ENCODE assay signal across 8 mouse cellular contexts in the genomic region with DNA sequence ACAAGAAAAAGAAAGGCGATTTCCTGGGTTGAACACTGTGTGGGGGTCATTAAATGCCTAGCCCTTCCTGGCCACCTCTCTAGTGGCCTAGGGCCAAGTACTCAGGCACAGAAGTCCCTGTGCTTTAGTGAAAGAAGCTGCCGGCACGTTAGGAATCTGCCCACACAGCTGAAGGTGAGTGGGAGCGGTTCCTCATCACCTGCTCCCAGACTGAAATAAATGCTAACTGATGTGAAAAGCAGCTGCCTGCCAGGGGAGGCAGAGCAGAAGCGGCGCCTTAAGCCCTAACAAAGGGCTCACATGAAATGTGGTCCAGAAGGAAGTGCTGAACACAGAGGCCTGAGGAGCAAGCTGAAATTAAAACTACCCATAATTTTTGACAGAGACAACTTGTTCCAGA. TPM values are rescaled to one million over a fixed set of nuclear protein-coding genes. Genes with fewer than 3 reads are reported as not detected.
A peak's percentile ranks its signal among the peaks of the same experiment; 100 is the strongest.
DNase-seq lines count a peak whose midpoint lies in the region; ATAC-seq and TF ChIP-seq lines count a peak whose summit lies in the region.

No protein-coding gene starts in this region.

- peak; percentile 76 for ATAC-seq in kidney, embryonic 16.5 days (ENCODE audit: low FRiP score, low TSS enrichment)
- no peak for ATAC-seq in erythroblast, adult 5-6 weeks (replicated peaks; ENCODE audit: low FRiP score, poor library complexity, severe bottlenecking)
- no peak for ATAC-seq in liver, embryonic 11.5 days (replicated peaks; ENCODE audit: low FRiP score)

- no peak overlapping the region for H3K9ac ChIP-seq in ES-Bruce4 (ENCODE audit: low read depth, poor library complexity, severe bottlenecking)
- H3K9ac ChIP-seq in kidney, embryonic 16.5 days (replicated peaks; ENCODE audit: low read length): no peak overlapping the region
- H3K9ac ChIP-seq in liver, embryonic 11.5 days (ENCODE audit: low read depth, low read length): no peak overlapping the region

- peak; percentile 60 for DNase-seq in brain, embryonic 14.5 days (ENCODE audit: low read depth)
- DNase-seq in heart, embryonic 10.5 days (ENCODE audit: low spot score): no peak
- peak; percentile 67 for DNase-seq in mesoderm, embryonic 11.5 days (ENCODE audit: low read depth, low spot score)
- DNase-seq in cerebellum, postnatal 36 days: no peak
- no peak for DNase-seq in liver, embryonic 11.5 days (ENCODE audit: low spot score)

- H3K36me3 ChIP-seq in ES-Bruce4 (ENCODE audit: control insufficient read depth, insufficient read depth, low read length, poor library complexity, severe bottlenecking): no peaks in the 10 kb centered on the region
- peaks cover 34% of the 10 kb centered on the region for H3K36me3 ChIP-seq in heart, embryonic 10.5 days
- peaks cover 18% of the 10 kb centered on the region for H3K36me3 ChIP-seq in kidney, embryonic 16.5 days (ENCODE audit: insufficient read depth, low read length)
- H3K36me3 ChIP-seq in liver, embryonic 11.5 days (ENCODE audit: control insufficient read depth, insufficient read depth, low read length): no peaks in the 10 kb centered on the region

- 33% methylated on average over 6 of the region's 6 CpGs for WGBS in heart, embryonic 10.5 days
- WGBS in kidney, embryonic 16.5 days: 21% methylated on average over 6 of the region's 6 CpGs
- 61% methylated on average over 6 of the region's 6 CpGs for WGBS in liver, embryonic 11.5 days

- peaks cover 1% of the 10 kb centered on the region for H3K4me1 ChIP-seq in ES-Bruce4 (ENCODE audit: control insufficient read depth, insufficient read depth, low read length)
- peaks cover 57% of the 10 kb centered on the region for H3K4me1 ChIP-seq in heart, embryonic 10.5 days
- peaks cover 35% of the 10 kb centered on the region for H3K4me1 ChIP-seq in kidney, embryonic 16.5 days (ENCODE audit: insufficient read depth, low read length)
- H3K4me1 ChIP-seq in liver, embryonic 11.5 days (replicated peaks; ENCODE audit: control insufficient read depth, insufficient read depth, low read length): peaks cover 4% of the 10 kb centered on the region

- H3K9me3 ChIP-seq in ES-Bruce4 (replicated peaks; ENCODE audit: control insufficient read depth, insufficient read depth, low read length, poor library complexity, severe bottlenecking): no peaks in the 10 kb centered on the region
- H3K9me3 ChIP-seq in heart, embryonic 10.5 days: no peaks in the 10 kb centered on the region
- H3K9me3 ChIP-seq in kidney, embryonic 16.5 days (ENCODE audit: low read length): no peaks in the 10 kb centered on the region
- H3K9me3 ChIP-seq in liver, embryonic 11.5 days (ENCODE audit: control insufficient read depth, low read length): no peaks in the 10 kb centered on the region

- TF ChIP-seq EP300 in ES-Bruce4 (IDR thresholded peaks at IDR 0.05; ENCODE audit: insufficient read depth, low read depth, low read length): no peak; the same call in 1 of the 2 replicates

- H3K4me3 ChIP-seq in ES-Bruce4 (ENCODE audit: low read depth, low read length): no peak overlapping the region
- no peak overlapping the region for H3K4me3 ChIP-seq in heart, embryonic 10.5 days
- H3K4me3 ChIP-seq in kidney, embryonic 16.5 days (ENCODE audit: low read length): no peak overlapping the region
- no peak overlapping the region for H3K4me3 ChIP-seq in liver, embryonic 11.5 days (ENCODE audit: low read depth, low read length)

- no peaks in the 10 kb centered on the region for H3K27me3 ChIP-seq in ES-Bruce4 (ENCODE audit: control insufficient read depth, insufficient read depth, low read length, poor library complexity, severe bottlenecking)
- H3K27me3 ChIP-seq in heart, embryonic 10.5 days (ENCODE audit: insufficient read depth, poor library complexity, severe bottlenecking): no peaks in the 10 kb centered on the region
- H3K27me3 ChIP-seq in kidney, embryonic 16.5 days (ENCODE audit: insufficient read depth, low read length): no peaks in the 10 kb centered on the region
- no peaks in the 10 kb centered on the region for H3K27me3 ChIP-seq in liver, embryonic 11.5 days (replicated peaks; ENCODE audit: control insufficient read depth, insufficient read depth, low read length)

- peak overlapping the region; percentile 53; the same call in 1 of the 2 replicates for H3K27ac ChIP-seq in ES-Bruce4 (ENCODE audit: insufficient read depth, low read length)
- peak overlapping the region; percentile 56 for H3K27ac ChIP-seq in heart, embryonic 10.5 days
- peak overlapping the region; percentile 37; the same call in 1 of the 2 replicates for H3K27ac ChIP-seq in kidney, embryonic 16.5 days (ENCODE audit: low read length)
- H3K27ac ChIP-seq in liver, embryonic 11.5 days (ENCODE audit: low read depth, low read length): no peak overlapping the region

- TF ChIP-seq CTCF in ES-Bruce4 (IDR thresholded peaks at IDR 0.05; ENCODE audit: low read depth, low read length): no peak
- TF ChIP-seq CTCF in brain, embryonic 14.5 days (IDR thresholded peaks at IDR 0.05; ENCODE audit: borderline replicate concordance, extremely low read depth, insufficient read depth, insufficient read length): no peak

- no peak for TF ChIP-seq POLR2A in ES-Bruce4 (IDR thresholded peaks at IDR 0.05; ENCODE audit: insufficient read depth, low read length)
- TF ChIP-seq POLR2A in brain, embryonic 14.5 days (IDR thresholded peaks at IDR 0.05; ENCODE audit: borderline replicate concordance, extremely low read depth, insufficient read depth, insufficient read length, poor library complexity, severe bottlenecking): no peak

- H3K4me2 ChIP-seq in kidney, embryonic 16.5 days (replicated peaks; ENCODE audit: low read depth, low read length): no peak overlapping the region
- H3K4me2 ChIP-seq in liver, embryonic 11.5 days: no peak overlapping the region

RNA-seq across cellular contexts. Expression of gene Fermt2, which starts 22.9 kb away (rescaled TPM):
- polyA plus RNA-seq in ES-Bruce4 (2011; ENCODE audit: insufficient read depth, insufficient read length, low read depth, missing spikeins): 94.3 and 95.9 TPM in 2 replicates
- polyA plus RNA-seq in brain, embryonic 14.5 days (2012; rRNA removed): 44.8 and 46.3 TPM in 2 replicates
- 175 and 176 TPM in 2 replicates for polyA plus RNA-seq in heart, embryonic 10.5 days (2016; fragmentation: Nextera tagmentation; extraction: Ambion mirVana)
- 164 and 176 TPM in 2 replicates for polyA plus RNA-seq in kidney, embryonic 16.5 days (2015; fragmentation: Nextera tagmentation; extraction: Ambion mirVana)
- not detected in 2 replicates for total RNA-seq in erythroblast, adult 5-6 weeks (2015; ENCODE audit: low replicate concordance)
- not detected in 2 replicates for total RNA-seq in erythroblast, adult 5-6 weeks (2017; ENCODE audit: low replicate concordance)
- polyA plus RNA-seq in liver, embryonic 11.5 days (2014; fragmentation: Nextera tagmentation; extraction: Ambion mirVana): 57.6 and 61.9 TPM in 2 replicates

Comparison
In these comparisons a context has a peak if more than half of its experiments do, and no peak if none do; other contexts are left out.
1. DNase-seq: peak in brain, embryonic 14.5 days (single experiment) and mesoderm, embryonic 11.5 days (single experiment); none in heart, embryonic 10.5 days (single experiment), cerebellum, postnatal 36 days (0 of 2) and liver, embryonic 11.5 days (single experiment).